Mouse (Mus musculus): ENCODE results near the gene Slc27a1.

Gene Slc27a1

GRCm38 (mm10) chr8:71612141-71612540, 43.5 kb downstream of the Slc27a1 start:
- DNase-seq (ENCODE audit: inconsistent age in 2 of 2, low spot score in 1 of 2), result no peak

GRCm38 (mm10) chr8:71613418-71613817, 44.7 kb downstream of the Slc27a1 start:
- DNase-seq (ENCODE audit: inconsistent age in 2 of 2, low spot score in 1 of 2), result no peak

DNA sequence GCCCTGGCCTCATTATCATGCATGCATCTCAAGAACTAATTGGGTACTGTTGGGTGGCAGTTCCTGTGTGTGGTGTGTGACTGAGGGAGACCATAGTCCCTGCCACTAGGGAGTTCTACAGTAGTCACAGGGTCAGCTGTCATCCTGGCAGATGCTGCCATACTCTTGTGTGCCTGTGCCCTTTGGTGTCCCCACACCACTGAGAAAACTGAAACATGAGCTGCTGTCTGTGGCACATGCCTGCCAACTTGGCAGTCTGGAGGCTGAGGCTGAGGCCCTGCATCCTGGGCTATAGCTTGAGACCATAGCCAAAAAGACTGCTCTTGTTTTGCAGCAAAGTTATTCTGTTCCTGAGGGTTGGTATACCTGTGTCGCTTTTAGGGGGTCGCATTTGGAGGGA, 51.1 kb downstream of the Slc27a1 start:
- no peak for DNase-seq (ENCODE audit: inconsistent age in 2 of 2, low spot score in 1 of 2)

DNA sequence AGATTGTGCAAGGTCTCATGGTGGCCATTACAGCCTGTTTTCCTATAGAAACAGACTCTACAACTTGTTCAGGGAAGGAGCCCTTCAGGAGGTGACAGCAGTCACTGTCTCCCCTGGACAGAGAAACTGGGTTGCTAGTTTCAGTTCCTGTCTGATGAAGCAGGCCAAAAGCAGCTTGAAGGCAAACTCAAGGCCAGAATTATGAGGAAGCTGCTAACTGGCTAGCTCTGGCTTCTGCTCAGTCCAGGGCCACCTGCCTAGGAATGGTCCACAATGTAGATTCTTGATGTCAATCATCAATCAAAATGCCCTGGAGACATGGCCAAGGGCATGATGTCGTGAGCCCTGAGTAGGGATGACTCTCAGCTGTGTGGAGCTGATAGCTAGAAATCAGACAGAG, 56.4 kb downstream of the Slc27a1 start:
- peak in 1 of 2 experiments; percentile 66 for DNase-seq (ENCODE audit: inconsistent age in 2 of 2, low spot score in 1 of 2)

GRCm38 (mm10) chr8:71626753-71627152, 58.1 kb downstream of the Slc27a1 start:
- DNase-seq (ENCODE audit: inconsistent age in 2 of 2, low spot score in 1 of 2), result no peak

- peak; percentile 62 to 82 for DNase-seq (ENCODE audit: inconsistent age in 2 of 2, low spot score in 1 of 2)
Observed at GRCm38 (mm10) chr8:71627265-71628099, 58.8 kb downstream of the Slc27a1 start.

- DNase-seq (ENCODE audit: inconsistent age in 2 of 2, low spot score in 1 of 2), result no peak
Observed at GRCm38 (mm10) chr8:71628396-71629095, 59.9 kb downstream of the Slc27a1 start.

- peak; percentile 98 to 99 for DNase-seq (ENCODE audit: inconsistent age in 2 of 2, low spot score in 1 of 2)
Observed at GRCm38 (mm10) chr8:71629096-71629697, 60.5 kb downstream of the Slc27a1 start.

DNA sequence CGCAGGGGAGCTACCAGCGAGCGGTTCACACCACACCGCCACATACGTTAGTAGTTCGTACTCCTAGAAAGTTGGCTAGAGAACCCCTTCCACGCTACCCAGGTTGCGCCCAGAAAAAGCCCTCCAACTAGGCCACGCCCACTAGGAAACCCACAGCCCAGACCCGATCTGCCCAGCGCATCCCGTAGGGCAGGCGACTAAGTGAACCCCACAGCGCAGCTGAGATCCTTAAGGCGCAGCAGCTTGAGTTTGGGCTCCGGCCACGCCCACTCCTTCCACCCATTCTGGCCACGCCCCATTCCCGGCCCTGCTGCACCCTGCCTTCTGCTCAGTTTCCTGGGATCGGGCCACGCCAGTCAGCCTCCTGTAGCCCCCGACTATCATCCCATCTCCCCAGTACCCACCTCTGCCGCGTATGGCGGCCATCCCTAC, 61.1 kb downstream of the Slc27a1 start:
- peak; percentile 84 to 88 for DNase-seq (ENCODE audit: inconsistent age in 2 of 2, low spot score in 1 of 2)

DNA sequence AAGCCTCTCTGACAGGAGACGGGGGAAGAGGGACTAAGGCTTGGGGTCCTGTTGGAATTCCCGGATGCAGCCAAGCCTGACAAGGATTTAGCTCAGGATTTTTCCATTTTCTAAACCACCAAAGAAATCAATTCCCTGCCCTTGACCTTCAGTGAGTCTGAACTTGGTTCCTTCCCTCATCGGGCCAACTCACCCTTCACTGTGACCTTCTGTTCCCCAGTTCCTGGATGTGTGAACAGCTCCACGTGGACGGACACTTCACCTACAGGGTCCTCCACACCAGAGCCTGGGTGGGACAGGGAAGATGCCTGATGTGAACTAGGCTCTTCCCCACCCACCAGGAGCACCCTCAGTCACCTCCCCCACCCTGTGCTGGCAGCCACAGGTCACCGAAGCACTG, 62.1 kb downstream of the Slc27a1 start:
- peak; percentile 43 to 68 for DNase-seq (ENCODE audit: inconsistent age in 2 of 2, low spot score in 1 of 2)

GRCm38 (mm10) chr8:71631897-71632296, 63.2 kb downstream of the Slc27a1 start:
- peak in 1 of 2 experiments; percentile 46 for DNase-seq (ENCODE audit: inconsistent age in 2 of 2, low spot score in 1 of 2)

- peak; percentile 81 to 89 for DNase-seq (ENCODE audit: inconsistent age in 2 of 2, low spot score in 1 of 2)
Observed at GRCm38 (mm10) chr8:71633164-71633563, 64.5 kb downstream of the Slc27a1 start.

DNA sequence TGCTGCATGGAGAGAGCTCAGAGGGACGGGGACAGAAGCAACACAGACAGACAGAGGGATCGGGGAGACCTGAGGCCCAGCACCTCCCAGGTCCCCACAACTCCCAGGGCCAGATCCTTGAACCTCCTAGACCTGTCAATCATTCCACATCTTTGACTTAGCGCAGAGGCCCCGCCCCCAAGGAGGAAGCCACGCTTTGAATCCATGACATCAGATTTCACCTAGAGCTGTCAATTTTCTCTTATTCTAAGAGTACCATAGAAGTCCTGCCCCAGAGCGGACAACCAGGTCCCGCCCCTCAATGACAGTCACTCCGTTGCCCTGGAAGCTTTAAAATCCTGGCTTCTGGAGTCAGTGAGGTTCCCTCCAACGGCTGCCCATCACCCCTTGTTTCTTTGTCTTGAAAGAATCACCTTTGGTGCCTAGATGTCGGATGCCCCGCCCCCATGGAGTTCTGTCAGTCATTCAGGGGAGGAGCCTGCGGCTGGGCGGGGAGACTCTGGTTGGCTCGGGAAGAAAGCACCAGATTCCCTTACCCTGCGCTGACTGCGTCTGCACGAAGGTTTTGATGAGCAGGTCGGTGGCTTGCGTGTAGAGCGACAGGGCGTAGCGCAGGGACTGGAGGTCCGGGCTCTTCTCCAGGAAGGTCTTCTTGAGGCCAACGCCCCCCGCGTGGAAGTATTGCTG, 65.4 kb downstream of the Slc27a1 start:
- peak; percentile 81 to 92 for DNase-seq (ENCODE audit: inconsistent age in 2 of 2, low spot score in 1 of 2)
